Mouse (Mus musculus): Measurements from ENCODE around the gene Slc2a8. TPM values are rescaled to one million over a fixed set of nuclear protein-coding genes. Genes with fewer than 3 reads are reported as not detected.
A peak's percentile ranks its signal among the peaks of the same experiment; 100 is the strongest.

The Slc2a8 gene
- total RNA-seq, 2 experiments from 2014 or later = 8.1 to 11.2 TPM

- Histone ChIP-seq H3K27ac (no peak overlapping the region), H3K4me3 (no peak overlapping the region)
- DNase-seq = no peak
- intact Hi-C loops (cut with DNase I) = loop anchor here (5.0 kb wide), 1 partner anchor 412 kb away; no protein-coding TSS in a partner anchor
- TF ChIP-seq CTCF (IDR thresholded peaks at IDR 0.05) = peak; percentile 64
These were observed 8.4 kb upstream of the Slc2a8 start for GRCm38 (mm10) chr2:32990167-32990832.

GRCm38 (mm10) chr2:32989376-32989775 lies 7.5 kb upstream of the Slc2a8 start:
- Histone ChIP-seq H3K4me3 (no peak overlapping the region), H3K27ac (no peak overlapping the region)
- no peak for TF ChIP-seq CTCF (IDR thresholded peaks at IDR 0.05)
- no peak for DNase-seq
- intact Hi-C loops (cut with DNase I) = loop anchor here (10.0 kb wide), 1 partner anchor 355 kb away; no protein-coding TSS in a partner anchor

GRCm38 (mm10) chr2:32985844-32986243 lies 4.0 kb upstream of the Slc2a8 start:
- no peak overlapping the region for H3K27ac ChIP-seq
- intact Hi-C loops (cut with DNase I) = loop anchor here (10.0 kb wide), 1 partner anchor 359 kb away; no protein-coding TSS in a partner anchor
- no peak for DNase-seq
- no peak for TF ChIP-seq CTCF (IDR thresholded peaks at IDR 0.05)
- H3K4me3 ChIP-seq = no peak overlapping the region

GRCm38 (mm10) chr2:32983617-32984016 lies 1.7 kb upstream of the Slc2a8 start:
- no peak overlapping the region for H3K4me3 ChIP-seq
- TF ChIP-seq CTCF (IDR thresholded peaks at IDR 0.05) = no peak
- intact Hi-C loops (cut with DNase I) = loop anchor here (5.0 to 10.0 kb wide), 2 partner anchors 149 to 361 kb away; partner anchors contain the start of gene Garnl3
- no peak for DNase-seq
- H3K27ac ChIP-seq = no peak overlapping the region

- DNase-seq = no peak
- Histone ChIP-seq H3K4me3 (peak overlapping the region; percentile 91), H3K27ac (peak overlapping the region; percentile 92)
- intact Hi-C loops (cut with DNase I) = loop anchor here (5.0 to 10.0 kb wide), 2 partner anchors 150 to 362 kb away; partner anchors contain the start of gene Garnl3
- TF ChIP-seq CTCF (IDR thresholded peaks at IDR 0.05) = no peak
These were observed 817 bp upstream of the Slc2a8 start for GRCm38 (mm10) chr2:32982700-32983099.

- peak overlapping the region; percentile 91 for H3K4me3 ChIP-seq
- H3K27ac ChIP-seq = peak overlapping the region; percentile 92
- DNase-seq = peak; percentile 52
- intact Hi-C loops (cut with DNase I) = loop anchor here (5.0 to 10.0 kb wide), 2 partner anchors 151 to 364 kb away; partner anchors contain the start of gene Garnl3
- TF ChIP-seq CTCF (IDR thresholded peaks at IDR 0.05) = no peak
These were observed 602 bp downstream of the Slc2a8 start for GRCm38 (mm10) chr2:32981281-32981680.

- DNase-seq = no peak
- no peak for TF ChIP-seq CTCF (IDR thresholded peaks at IDR 0.05)
- intact Hi-C loops (cut with DNase I) = loop anchor here (5.0 to 10.0 kb wide), 2 partner anchors 153 to 365 kb away; partner anchors contain the start of gene Garnl3
- H3K4me3 ChIP-seq = no peak overlapping the region
- no peak overlapping the region for H3K27ac ChIP-seq
These were observed 2.2 kb downstream of the Slc2a8 start for GRCm38 (mm10) chr2:32979675-32980074.

- no peak for TF ChIP-seq CTCF (IDR thresholded peaks at IDR 0.05)
- H3K27ac ChIP-seq = no peak overlapping the region
- intact Hi-C loops (cut with DNase I) = no loop called here
- H3K4me3 ChIP-seq = no peak overlapping the region
- DNase-seq = no peak
These were observed 3.2 kb downstream of the Slc2a8 start for GRCm38 (mm10) chr2:32978675-32979074.

GRCm38 (mm10) chr2:32977114-32977513 lies 4.8 kb downstream of the Slc2a8 start:
- TF ChIP-seq CTCF (IDR thresholded peaks at IDR 0.05) = no peak
- intact Hi-C loops (cut with DNase I) = no loop called here
- Histone ChIP-seq H3K4me3 (no peak overlapping the region), H3K27ac (no peak overlapping the region)
- DNase-seq = no peak

- Histone ChIP-seq H3K4me3 (no peak overlapping the region), H3K27ac (no peak overlapping the region)
- no peak for TF ChIP-seq CTCF (IDR thresholded peaks at IDR 0.05)
- intact Hi-C loops (cut with DNase I) = no loop called here
- no peak for DNase-seq
These were observed 7.7 kb downstream of the Slc2a8 start for GRCm38 (mm10) chr2:32974216-32974615.

GRCm38 (mm10) chr2:32971235-32971634 lies 10.6 kb downstream of the Slc2a8 start:
- no peak overlapping the region for H3K4me3 ChIP-seq
- intact Hi-C loops (cut with DNase I) = no loop called here
- no peak for TF ChIP-seq CTCF (IDR thresholded peaks at IDR 0.05)
- DNase-seq = no peak
- H3K27ac ChIP-seq = no peak overlapping the region

GRCm38 (mm10) chr2:32969326-32969725 lies 12.6 kb downstream of the Slc2a8 start:
- peak; percentile 50 for DNase-seq
- no peak overlapping the region; the same call in 1 of the 2 replicates for H3K4me3 ChIP-seq
- peak overlapping the region; percentile 54 for H3K27ac ChIP-seq
- intact Hi-C loops (cut with DNase I) = no loop called here
- no peak for TF ChIP-seq CTCF (IDR thresholded peaks at IDR 0.05)

- intact Hi-C loops (cut with DNase I) = no loop called here
- no peak for TF ChIP-seq CTCF (IDR thresholded peaks at IDR 0.05)
- H3K27ac ChIP-seq = peak overlapping the region; percentile 98
- H3K4me3 ChIP-seq = peak overlapping the region; percentile 90
- no peak for DNase-seq
These were observed 13.8 kb downstream of the Slc2a8 start for GRCm38 (mm10) chr2:32968024-32968614.

Data from gastrocnemius, adult 2 months (tissue).